Mouse (Mus musculus) natural killer cell, adult 2 months (primary cell): Measurements from ENCODE around the gene Thsd7a.

ENCODE experiments used
- DNase-seq, 2 experiments: peaks; one replicate each; pipeline ENCODE4 v3.0.0; 2022; ENCODE audit warnings: low spot score in 2 of 2

The Thsd7a gene

DNA sequence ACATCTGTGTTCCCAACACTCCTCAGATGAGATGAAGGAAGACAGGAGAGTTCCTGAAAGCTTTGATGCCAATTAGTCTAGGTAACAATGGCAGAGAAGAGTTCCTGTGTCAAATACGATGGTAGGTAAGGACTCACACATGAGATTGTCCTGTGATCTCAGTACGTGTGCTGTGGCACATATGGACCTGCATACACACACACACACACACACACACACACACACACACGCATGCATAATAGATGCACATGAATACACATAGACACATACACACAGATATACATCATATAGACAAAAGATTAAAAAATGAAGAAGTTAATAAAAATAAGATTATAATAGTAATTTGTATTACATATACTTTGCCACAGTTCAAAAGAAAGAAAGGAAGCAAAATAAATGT is 56.0 kb downstream of the Thsd7a start:
- DNase-seq, result no peak

DNA sequence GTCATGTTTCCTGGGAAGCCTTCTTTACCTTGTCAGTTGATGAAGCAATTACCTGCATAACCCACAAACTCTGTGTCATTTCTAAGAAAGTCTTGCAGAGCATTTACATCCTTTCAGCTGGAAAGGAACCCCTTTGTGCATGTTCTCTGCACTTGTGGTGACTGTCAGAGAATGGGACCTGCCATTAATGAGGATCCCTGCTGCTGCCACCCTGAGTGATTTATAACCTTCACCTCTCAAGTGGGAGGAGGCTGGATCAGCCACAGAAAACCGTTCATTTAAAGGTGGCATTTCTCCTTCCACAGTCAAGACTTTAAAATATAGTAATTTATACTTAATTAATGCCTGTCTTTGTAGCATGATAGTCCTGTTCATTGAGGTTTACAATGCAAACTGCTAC is 99.6 kb downstream of the Thsd7a start:
- no peak for DNase-seq

DNA sequence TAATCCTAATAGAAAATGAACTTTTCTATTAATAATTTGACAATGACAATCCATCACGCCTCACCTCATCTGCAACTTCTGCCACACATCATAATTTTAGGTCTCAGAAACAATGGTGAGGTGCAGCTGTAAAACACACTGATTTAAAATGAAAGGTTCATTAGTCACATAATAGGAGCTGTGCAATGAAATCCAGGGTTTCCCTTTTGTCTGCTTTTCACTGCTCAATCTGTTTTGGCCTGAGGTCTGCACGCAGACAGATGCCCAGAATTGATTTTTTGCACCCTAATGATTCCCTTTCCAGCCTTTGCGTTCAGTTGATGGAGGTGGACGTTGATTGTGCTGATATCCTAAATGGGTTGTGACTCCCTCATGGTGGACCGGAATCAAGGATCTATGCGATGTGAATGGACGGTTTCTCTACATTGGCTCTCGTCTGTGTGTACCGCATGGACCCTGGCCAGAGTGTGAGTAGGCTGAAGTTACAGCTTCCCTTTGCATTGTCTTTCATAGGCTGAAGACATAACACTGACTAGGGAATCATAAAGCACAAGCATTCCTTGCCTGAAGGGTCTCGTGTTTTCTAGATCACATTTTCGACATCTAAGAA is 120.5 kb downstream of the Thsd7a start:
- no peak for DNase-seq

DNA sequence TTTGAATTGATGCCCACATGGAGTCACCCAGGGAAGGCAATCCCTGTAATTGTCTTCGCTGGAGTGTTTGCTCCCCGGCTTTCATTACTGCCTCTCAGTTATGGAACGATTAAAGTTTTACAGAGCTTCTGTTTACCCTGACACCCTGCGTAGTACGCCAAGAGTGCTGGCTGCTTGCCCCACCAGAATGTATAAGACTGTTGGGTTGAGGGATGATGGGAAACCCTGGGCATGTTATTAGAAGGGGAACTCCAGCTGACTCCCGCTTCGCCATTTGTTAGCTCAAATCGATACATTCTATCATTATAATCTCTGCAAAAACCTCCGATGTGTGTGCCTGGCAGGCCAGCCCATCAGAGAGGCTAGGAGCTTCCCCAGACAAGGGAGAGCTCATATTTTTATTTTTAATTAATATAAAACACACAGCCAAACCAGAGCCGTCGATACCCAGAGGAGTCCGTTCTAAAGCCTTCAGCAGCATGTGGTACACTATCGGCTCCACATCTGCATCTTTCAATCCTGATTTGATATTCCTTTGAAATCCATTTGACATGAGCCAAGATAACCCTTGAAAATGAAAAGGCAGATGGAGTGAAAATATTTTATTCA is 142.5 kb downstream of the Thsd7a start:
- DNase-seq, result no peak

DNA sequence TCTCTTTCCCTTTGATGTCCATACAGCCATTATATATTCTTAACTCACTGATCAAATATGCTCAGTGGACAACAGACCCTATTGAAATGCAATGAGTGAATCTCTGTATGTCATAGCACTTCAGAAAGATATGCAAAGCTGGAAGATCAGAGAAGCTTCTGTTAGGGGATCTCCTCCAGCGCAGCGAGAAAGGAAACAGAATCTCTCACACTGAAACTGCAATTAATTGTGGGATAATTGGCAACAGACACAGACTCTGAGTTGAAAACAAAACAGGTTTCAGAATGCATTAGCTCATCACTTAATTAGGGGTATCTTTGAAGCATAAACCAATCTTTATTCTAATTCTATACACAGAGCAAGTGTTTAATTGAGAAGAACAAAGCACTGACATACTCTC is 146.3 kb downstream of the Thsd7a start:
- no peak for DNase-seq

DNA sequence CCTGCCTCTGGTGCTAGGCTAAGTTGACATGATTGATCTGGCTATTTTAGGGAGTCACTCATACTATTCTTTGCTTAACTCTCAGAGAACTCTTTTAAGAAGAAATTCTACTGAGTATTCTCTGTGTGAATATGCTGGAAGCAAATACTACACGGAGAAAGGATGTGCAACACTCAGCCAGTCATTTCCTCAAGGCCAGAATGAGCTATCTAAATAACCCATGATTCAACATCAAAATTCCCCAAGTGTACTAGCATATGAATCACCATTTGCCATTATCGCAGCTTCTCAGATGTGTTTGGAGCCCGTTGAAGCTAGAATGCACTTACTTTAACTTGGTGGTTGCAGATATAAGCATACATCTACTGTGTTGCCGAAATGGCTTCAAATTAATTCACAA is 147.0 kb downstream of the Thsd7a start:
- DNase-seq, result no peak

DNA sequence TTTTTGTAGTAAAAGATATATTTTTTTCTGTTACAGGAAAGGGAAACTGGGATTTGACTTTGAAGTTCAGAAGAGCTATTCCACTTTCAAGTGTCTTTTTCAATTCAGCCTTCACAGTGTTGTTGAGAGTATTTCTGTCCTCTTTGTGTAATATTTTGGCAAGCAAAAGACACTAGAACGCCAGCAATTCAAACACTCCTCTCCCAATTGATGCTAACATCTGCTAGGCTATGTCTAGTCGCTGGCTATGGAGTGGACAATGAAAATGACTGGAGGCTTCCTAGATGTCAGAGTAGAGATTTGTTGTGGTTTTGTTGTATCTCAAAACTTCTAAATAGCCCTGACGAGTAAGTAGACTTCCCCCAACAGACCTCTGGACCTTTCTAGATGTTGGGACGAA is 164.8 kb downstream of the Thsd7a start:
- no peak for DNase-seq

DNA sequence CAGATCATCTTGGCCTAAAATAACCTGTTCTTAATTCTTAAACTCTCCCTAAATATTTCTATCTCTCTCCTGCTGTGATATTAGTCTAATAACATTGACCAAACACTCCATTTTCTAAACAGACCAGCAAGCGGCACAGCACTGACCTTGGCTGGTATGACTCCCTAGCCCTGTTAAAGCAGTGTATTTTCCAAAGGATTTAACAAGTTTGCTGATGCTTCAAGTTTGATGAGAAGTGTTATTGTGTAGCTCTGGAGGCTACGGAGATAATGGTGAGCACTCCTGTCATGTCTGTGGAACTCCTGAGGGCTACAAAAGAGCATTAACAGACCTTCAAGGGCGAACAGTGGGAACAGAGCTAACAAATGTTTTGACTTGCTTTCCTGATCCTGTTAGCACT is 168.1 kb downstream of the Thsd7a start:
- DNase-seq, result no peak

DNA sequence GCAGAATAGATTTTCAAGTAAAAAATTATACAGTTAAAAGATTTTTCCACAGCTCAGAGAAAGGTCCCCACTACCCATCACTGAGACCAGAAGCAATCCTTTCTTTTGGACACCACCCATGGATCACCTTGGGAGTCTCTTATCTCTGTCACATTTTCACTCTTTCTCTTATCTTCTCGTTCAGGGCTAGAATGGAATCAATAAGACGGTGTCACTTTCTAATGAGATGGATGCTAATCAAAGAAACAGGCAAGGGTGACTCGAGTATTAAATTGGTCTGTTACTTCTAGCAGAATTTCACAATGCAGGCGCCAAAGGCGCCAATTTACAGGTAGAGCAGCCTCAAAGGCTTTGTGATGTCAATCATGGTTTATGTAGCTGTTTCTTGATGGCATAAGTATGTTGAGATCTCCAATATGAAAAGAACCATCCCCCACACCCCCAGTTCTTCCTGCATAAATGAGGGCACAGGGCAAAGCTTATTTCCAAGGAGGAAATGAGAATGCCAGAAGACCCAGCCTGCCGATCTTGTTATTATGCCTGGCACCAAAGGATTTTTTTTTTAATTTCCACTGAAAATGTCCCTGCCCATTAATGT is 173.5 kb downstream of the Thsd7a start:
- DNase-seq, result no peak

DNA sequence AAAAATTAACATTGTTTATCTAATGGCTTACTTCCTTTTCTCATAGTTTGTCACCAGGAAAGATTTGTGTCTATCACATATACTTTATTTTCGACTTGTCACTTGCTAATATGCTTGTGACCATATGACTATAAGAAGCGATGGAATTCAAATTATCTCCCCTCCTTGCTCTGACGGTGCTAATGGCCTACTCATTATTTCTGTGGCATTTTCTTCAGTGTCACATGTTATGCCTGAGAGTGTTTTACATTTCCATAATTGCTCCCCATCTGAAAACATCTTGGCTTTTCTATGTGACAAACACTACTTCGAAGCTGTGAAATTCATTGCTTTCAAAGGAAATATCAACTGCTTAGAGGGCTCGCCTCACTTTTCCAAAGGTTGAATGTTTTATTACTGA is 177.0 kb downstream of the Thsd7a start:
- DNase-seq, result no peak

DNA sequence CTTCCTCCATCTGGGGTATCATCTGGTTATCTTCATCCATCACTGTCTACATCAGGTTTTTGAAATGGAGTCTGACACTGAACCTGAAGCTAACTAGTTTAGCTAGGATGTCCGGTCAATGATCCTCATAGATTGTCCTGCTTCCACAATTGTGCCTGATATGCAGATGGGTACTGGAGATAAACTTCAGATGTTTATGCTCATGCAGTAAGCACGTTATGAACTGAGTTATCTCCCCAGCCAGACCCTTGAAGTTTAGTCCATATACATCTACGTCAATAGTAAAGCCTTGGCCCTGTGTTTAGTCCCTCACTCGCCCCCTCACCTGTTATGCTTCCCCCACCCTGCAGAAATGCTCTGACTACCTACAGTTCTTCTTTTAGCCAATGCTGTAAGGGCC is 184.1 kb downstream of the Thsd7a start:
- DNase-seq, result no peak

DNA sequence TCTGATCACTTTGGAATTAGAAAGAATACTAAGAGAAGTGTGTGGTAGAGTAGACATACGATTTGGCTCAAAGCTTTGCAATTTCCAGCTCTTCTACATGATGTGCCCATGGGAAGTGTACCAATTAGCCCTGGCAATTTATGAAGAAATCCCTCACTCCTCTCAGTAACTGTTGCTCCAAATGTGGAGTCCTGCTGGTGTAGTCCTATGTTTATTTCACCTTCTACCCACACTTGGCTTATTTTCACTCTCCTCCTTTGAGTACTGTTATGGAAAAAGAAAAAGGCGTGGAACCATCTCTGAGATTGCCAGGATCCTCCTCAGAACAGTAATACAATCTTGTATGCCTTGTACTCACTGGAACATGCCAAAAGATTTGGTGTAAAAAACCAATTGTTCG is 186.9 kb downstream of the Thsd7a start:
- no peak for DNase-seq

DNA sequence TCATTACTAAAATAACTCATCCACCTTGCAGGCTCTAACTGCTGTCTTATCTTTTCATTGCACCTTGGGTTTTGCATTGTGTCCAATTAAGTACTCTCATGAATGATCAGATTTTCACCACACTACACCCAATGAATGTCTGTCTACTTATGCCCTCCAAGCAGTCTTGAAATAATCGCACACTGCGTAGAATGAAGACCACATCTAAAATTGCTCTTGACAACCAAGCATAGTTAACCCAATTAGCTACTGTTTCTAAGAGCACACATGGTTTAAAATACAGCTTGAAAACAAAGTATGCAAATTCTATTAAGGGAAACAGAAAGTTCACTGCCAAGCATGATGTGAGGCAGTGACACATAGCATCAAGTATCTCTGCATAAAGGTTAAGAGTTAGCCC is 188.7 kb downstream of the Thsd7a start:
- no peak for DNase-seq

DNA sequence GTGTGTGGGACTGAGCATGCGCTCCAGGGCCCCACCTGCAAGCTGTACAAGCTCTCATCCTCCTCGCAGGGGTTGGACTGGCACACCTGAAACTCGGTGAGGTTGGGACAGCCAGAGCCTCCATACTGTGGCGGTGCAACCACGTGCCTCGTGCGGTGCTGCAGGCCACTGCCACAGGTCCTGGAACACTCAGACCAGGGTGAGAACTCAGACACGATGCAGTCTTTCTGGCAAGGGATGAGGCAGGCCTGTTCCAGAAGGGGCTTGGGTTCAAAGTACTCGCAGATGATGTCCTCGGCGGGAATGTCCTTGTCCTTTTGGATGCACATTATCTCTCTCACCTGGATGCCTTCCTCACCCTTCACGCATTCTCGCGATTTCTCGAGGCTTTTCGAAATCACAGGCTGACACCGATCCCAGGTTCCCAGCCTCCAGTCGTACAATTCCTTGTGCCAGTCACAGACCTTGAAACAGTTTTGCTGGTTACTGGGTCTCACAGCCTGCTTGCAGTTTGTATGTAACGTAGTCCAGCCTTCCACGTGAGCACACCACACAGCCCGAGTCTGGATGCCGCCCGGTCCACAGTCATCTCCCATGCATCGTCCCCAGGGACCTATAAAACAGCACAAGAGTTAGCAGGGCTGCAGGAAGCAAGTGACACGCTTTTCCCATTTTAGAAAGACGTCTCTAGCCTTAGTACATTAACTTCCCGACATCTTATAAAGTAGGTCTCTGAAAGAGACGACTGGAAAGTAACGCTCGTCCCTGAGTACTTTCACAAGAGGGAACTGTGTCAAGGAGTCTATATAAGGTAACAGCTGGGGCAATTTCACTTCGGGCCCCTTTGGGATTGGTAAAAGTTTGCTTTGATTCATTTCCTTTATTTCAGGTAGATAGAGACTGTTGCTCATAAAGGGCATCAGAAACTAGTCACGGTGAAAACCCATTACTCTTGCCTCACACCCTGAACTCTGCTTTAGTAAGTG is 193.8 kb downstream of the Thsd7a start:
- DNase-seq, result no peak

DNA sequence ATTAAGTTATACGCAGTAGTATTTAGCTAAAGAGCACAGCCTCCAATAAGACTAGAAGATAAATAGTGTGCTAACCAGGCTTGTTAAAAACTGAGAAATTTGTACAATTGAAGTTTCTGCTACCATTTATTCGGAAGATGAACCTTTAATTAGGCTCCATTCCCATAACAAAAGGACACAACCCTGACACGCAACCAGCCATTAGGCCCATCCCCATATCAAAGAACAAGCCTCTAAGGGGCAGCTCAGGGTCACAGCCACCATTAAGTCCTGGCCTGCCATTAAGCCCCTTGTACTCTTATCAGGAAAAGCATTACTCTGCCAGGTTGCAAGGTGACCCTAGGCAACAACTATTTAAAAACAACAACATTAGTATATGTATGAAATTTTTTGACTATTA is 198.0 kb downstream of the Thsd7a start:
- DNase-seq, result no peak

DNA sequence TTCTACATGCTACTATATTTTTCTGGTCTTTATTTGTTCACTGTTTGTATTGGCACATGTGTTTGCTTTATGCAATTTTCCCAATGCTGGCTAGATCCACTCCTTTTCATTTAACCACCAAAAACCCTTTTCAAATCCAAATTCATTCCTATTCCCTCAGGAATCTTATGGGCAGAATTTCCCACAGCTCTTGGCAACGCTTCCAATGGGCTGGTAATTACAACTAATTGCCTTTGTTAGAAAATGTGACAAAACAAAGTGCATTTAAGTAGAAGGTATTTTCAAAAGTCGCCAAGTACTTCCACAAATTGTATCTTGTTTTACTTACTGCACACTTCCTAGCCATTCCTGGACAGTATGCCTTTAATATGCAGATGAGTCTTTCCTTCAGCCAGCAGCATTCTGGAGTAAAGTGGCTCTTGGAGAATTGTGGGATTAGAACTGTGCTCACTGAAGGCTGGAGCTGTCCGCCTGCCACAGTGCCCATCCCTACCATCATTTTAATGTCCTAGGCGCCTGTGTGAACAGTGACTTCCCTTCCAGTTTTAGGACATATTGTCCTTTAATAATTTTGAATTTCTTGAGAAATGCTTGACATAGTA is 199.1 kb downstream of the Thsd7a start:
- DNase-seq, result no peak

DNA sequence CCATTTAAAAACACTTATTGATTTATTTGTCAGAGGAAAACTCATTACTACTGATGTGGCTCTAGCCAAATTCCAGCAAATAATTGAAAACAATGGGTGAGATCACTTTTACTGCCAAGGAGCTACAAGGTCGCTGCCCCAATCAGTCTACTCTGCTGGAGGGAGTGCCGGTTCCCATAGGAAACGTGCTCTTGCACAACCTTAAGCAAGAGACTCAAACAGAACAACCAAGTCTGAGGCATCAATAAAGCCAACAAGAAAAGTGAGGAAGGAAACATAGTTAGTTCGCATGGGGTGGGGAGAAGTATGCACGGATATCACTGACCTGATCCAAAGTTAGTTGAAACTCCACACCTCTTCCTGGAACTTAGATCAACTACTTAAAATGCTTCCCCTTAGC is 205.1 kb downstream of the Thsd7a start:
- no peak for DNase-seq

DNA sequence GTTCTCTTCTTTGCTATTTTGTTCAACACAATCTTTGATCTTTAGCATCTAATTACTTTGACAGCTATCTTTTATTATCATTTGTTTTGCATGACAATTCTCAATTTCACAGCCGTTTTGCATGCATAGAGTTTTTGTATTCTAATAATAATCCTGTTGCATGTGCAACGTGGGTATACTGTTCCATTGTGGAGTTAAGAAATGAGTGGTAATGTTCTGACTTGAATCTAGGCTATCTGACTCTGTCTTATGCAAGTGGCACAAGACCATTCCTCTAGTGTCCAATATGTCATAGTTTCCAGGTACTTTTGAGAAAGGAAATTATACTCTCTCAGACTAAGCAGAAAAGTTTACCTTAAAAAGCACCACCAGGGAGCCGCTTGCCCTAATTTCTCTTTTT is 206.7 kb downstream of the Thsd7a start:
- DNase-seq, result no peak

DNA sequence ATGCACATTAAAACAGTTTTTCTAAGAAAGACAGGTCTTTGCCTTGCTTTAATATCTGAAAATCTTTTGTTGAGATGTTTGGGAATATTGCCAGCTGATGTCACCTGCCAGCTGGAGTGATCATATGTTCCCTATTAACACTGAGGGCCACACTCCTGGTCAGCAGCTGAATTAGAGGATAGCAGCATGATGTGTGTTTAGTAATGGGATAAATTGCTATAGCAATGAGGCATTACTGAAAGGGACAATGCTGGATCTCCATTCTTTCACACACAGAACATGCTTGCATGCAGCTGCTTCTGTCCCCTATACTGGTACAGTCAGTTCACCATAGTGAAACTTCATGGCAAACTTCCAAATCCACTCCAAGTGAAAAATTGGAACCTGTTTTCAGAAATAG is 230.1 kb downstream of the Thsd7a start:
- DNase-seq, result no peak

DNA sequence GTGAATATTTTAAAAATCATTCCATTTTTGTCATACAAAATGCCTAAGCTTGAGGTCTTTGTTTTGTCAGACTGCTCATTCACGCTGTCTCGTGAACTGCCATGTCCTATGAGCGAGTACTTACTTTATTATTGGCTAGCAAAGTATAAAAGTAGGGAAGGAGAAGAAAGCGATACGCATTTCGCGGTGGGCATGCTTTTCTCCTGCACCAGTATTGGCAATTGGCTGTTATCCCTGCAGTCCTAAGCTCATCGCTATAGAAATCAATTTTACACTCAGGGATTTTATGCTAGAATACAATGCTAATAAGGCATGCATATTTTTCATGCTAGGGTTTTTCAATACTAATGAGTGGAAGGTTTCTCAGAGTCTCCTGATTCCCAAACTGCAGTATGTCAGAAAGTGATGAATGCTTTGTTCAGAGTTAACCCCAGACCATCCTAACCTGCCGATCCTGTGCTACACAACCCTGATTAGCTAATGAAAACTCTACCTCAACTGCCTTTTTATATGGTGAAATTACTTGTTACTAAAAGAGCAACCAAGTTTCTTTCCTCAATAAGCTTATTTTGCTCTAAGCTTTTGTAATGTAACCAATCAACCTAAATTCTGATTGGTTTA is 230.8 kb downstream of the Thsd7a start:
- DNase-seq, result no peak

DNA sequence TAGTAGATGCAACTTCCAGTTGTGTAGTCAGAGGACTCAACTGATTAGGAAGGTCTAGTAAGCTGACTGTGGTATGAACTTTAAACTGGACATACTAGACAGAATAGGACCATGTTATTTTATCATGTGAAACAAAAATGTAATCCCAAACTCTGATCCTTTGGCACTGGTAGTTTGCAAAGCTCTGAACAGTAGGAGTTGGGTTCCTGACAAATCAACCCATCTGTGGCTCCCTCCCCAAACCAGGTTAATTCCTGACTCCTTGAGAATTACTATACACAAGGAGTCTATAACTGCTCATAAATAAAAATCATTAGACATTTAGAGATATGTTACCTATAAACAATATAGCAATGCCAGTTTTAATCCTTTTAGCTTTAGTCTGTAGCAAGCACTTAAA is 231.5 kb downstream of the Thsd7a start:
- no peak for DNase-seq

DNA sequence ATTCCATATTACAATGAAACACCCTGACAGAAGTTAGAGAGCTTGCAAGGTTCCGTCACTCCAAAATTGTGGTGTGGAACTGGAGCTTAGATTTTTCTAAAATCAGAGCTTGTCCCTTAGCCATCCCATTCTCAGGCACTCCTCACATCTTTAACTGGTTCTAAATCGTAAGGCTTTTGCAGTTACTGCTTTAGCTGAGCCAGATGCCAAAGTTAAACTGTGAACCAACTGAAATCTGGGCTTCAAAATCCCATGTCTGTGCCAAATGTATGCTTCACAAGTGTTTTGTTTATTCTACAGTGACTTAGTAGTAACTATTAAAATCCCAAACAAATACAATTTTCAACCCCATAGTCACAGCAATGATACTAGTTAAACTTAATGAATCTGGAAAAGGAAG is 242.3 kb downstream of the Thsd7a start:
- DNase-seq, result no peak
